Mouse (Mus musculus) heart, postnatal 10 days (tissue): ENCODE results near the gene Syt1. TPM values are rescaled to one million over a fixed set of nuclear protein-coding genes. Genes with fewer than 3 reads are reported as not detected.

Source experiments
- DNase-seq, 2 experiments: peaks; one replicate each; pipeline ENCODE4 v3.0.0; 2021
- intact Hi-C: fragments of 180-260 bp; cut with DNase I; formaldehyde crosslinking; loops from one replicate; pipeline ENCODE4 v1.15.1; 2025
- total RNA-seq, 2 experiments: library from RNA; stranded (reverse); gene quantifications; 2 replicates each; pipeline ENCODE4 v1.2.3; 2021

Gene Syt1
- total RNA-seq, 2 experiments from 2014 or later = 0.07 TPM

GRCm38 (mm10) chr10:108532916-108533315 is 477.9 kb downstream of the Syt1 start:
- no peak for DNase-seq
- intact Hi-C loops = no loop called here

- DNase-seq = no peak
- intact Hi-C loops = no loop called here
Measured at GRCm38 (mm10) chr10:108532283-108532682, 478.5 kb downstream of the Syt1 start.

- intact Hi-C loops = no loop called here
- DNase-seq = no peak
Measured at GRCm38 (mm10) chr10:108531641-108532040, 479.1 kb downstream of the Syt1 start.

GRCm38 (mm10) chr10:108531111-108531510 is 479.7 kb downstream of the Syt1 start:
- intact Hi-C loops = no loop called here
- no peak for DNase-seq

- intact Hi-C loops = no loop called here
- no peak for DNase-seq
Measured at GRCm38 (mm10) chr10:108528338-108528737, 482.4 kb downstream of the Syt1 start.

GRCm38 (mm10) chr10:108525506-108525905 is 485.3 kb downstream of the Syt1 start:
- intact Hi-C loops = no loop called here
- DNase-seq = no peak

GRCm38 (mm10) chr10:108524306-108525029 is 486.3 kb downstream of the Syt1 start:
- intact Hi-C loops = no loop called here

GRCm38 (mm10) chr10:108519156-108519555 is 491.6 kb downstream of the Syt1 start:
- intact Hi-C loops = no loop called here
- no peak for DNase-seq

More at GRCm38 (mm10) chr10:108524306-108525029, 486.3 kb downstream of the Syt1 start:
- peak; percentile 9 to 17 for DNase-seq

GRCm38 (mm10) chr10:108517076-108517475 is 493.7 kb downstream of the Syt1 start:
- intact Hi-C loops = no loop called here
- DNase-seq = no peak

GRCm38 (mm10) chr10:108514671-108515070 is 496.1 kb downstream of the Syt1 start:
- no peak for DNase-seq
- intact Hi-C loops = no loop called here

GRCm38 (mm10) chr10:108509579-108509978 is 501.2 kb downstream of the Syt1 start:
- DNase-seq = no peak
- intact Hi-C loops = no loop called here

GRCm38 (mm10) chr10:108506917-108507316 is 503.9 kb downstream of the Syt1 start:
- DNase-seq = no peak
- intact Hi-C loops = no loop called here

- intact Hi-C loops = no loop called here
- DNase-seq = no peak
Measured at GRCm38 (mm10) chr10:108504925-108505324, 505.9 kb downstream of the Syt1 start.

GRCm38 (mm10) chr10:108504128-108504870 is 506.5 kb downstream of the Syt1 start:
- no peak for DNase-seq
- intact Hi-C loops = no loop called here

- intact Hi-C loops = no loop called here
- DNase-seq = no peak
Measured at GRCm38 (mm10) chr10:108490231-108490630, 520.6 kb downstream of the Syt1 start.

GRCm38 (mm10) chr10:108483991-108484390 is 526.8 kb downstream of the Syt1 start:
- intact Hi-C loops = no loop called here
- DNase-seq = no peak

- intact Hi-C loops = no loop called here
- DNase-seq = no peak
Measured at GRCm38 (mm10) chr10:108480146-108480850, 530.5 kb downstream of the Syt1 start.

- no peak for DNase-seq
- intact Hi-C loops = no loop called here
Measured at GRCm38 (mm10) chr10:108470319-108470955, 540.3 kb downstream of the Syt1 start.

GRCm38 (mm10) chr10:108466539-108466938 is 544.2 kb downstream of the Syt1 start:
- DNase-seq = peak; percentile 33 to 44
- intact Hi-C loops = no loop called here

GRCm38 (mm10) chr10:108461862-108462261 is 548.9 kb downstream of the Syt1 start:
- DNase-seq = no peak
- intact Hi-C loops = no loop called here

GRCm38 (mm10) chr10:108457054-108457453 is 553.7 kb downstream of the Syt1 start:
- intact Hi-C loops = no loop called here

More at GRCm38 (mm10) chr10:108457054-108457453, 553.7 kb downstream of the Syt1 start:
- DNase-seq = no peak
